Mouse (Mus musculus) hematopoietic stem cell, adult 5-6 weeks (primary cell): ENCODE data around the gene Gatad2b. TPM values are rescaled to one million over a fixed set of nuclear protein-coding genes. Genes with fewer than 3 reads are reported as not detected.
A peak's percentile ranks its signal among the peaks of the same experiment; 100 is the strongest.
"Not testable (repeated sequence)": the region's sequence is repeated elsewhere in the genome, so short reads cannot be mapped to it uniquely, and the experiment has no call there.

Source experiments
- ATAC-seq, 2 experiments: fragments of 125-278 bp in 1 of 2; replicated peaks in 1 of 2; 2 replicates each; pipeline ENCODE4 v1.8.0; 2016 to 2017; ENCODE audit warnings: inconsistent platforms in 2 of 2, mild to moderate bottlenecking in 2 of 2, moderate number of reproducible peaks in 2 of 2, low read depth in 1 of 2, moderate TSS enrichment in 1 of 2; ENCODE audit not compliant: low FRiP score in 2 of 2, poor library complexity in 2 of 2, severe bottlenecking in 2 of 2, insufficient read depth in 1 of 2, low TSS enrichment in 1 of 2
- total RNA-seq: library from RNA; stranded (forward); fragments of 172-1452, 232-1000 nt; gene quantifications from 2 replicates; pipeline ENCODE4 v1.2.3, GENCODE M21; 2017

Gatad2b gene
- total RNA-seq, result 33.5 and 34.1 TPM in 2 replicates

DNA sequence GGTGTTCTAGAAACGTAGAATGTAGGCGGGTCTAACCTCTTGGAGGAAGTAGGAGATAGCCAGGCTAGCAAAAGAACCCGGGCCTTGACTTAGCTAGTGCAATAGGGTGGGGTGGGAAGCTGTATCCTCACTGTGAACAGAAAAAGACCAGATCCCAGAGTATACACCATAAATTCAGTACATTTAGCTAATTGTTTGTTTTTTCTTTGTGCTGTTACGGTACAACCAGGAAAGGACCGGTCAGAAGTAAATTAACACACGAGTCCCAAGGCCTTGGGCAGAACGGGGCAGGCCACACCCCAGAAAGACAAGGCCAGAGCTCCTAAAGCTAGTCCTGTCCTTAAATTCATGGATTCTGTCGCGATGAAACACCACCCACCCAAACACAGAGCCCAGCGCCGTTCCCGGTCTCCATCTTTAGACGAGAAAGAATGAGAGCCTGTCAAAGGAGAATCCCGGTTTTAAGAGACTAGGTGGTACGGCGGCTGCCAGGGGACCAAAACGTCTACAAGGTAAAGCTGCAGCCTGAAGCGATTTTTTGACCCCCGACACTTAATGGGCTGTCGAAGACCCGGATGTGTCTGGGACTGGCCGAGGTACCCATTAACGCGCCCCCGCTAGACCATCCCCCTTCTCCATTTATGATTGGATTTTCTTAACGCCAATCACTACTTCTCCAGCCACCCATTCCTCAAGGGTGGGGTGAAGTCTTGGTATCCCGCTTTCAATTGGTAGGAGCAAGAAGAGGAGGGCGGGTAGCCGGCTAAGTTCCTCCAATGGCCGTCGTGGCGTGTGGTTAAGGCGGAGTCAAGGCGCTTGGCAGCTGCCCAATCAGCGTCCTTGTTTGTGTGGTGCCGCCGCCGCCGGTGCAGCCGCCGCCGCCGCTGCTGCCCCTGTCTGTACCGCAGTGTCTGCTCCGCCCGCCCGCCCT, at the start of gene Gatad2b:
Gene Gatad2b, plus strand, starts transcription at position 834 of the 931 bp plus-strand sequence.
- ATAC-seq, result peak; percentile 98 to 99

DNA sequence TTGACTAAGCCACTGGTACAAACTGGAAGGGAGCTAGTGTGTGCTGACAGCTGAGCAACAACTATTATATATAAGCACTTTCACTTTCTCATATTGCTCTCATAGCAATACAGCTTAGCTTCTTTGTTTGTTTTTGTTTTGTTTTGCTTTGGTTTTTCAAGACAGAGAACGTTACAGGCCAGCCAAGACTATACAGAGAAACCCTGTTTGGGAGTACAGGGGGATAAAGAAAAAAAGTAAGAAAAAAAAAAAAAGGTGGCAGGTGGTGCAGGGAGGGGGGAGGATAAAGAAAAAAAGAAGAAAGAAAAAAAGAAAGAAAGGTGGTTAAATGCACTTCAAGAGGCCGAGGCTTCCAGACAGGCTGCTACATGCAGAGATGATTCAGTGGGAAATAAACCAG, 47.6 kb upstream of the Gatad2b start:
- ATAC-seq, result no peak

DNA sequence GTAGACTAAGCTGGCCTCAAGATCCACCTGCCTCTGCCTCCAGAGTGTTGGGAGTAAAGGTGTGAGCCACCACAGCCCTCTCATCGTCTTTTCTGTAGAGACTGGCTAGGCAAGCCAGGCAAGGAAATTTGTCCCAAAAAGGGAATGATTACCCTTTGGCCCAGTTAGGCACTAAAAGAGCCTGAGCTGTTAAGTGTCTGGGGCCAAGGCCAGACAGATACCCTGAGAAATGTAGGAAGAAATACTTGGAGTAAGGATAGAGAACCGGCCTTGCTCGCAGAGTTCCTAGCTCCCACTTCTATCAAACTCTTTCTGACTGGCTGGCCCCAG, 45.4 kb upstream of the Gatad2b start:
- ATAC-seq, result no peak

DNA sequence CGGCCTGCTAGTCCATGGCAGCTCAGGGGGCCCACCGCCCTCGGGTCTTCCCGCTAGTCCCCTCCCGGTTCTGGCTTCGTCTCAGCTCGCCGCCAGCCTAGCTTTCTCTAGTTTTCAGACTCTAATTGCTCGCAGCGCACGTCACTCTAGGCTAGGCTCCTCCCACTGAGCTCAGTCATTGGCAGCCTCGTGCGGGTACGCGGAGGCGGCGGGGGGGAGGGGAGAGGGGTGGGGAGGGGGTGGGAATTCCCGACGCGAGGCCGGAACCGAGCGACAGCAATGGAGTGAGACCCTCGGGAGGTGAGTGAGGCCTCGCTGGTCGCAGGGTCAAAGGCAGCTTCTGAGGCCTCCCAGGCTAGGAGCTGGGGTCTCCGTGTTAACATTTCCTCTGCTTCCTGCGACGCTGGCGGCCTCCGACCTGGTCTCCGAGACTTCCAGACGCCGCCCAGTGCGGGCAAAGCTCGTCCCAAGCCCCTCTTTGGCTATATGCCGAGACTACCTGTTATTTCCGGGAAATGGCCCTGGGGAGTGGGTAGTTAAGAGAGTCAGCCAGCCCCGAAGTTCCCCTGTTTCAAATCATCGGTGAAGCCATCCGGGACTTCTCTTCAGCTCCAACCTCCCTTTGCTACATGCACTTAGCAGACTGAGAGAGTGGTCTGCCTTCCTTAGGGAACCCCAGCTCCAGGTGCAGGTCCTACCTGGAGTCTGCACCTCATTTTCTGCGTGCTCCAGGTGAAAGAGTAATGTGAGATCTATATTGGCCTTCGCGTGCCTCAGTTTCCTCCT, 44.8 kb upstream of the Gatad2b start, which contains the start of gene Slc39a1:
Gene Slc39a1, plus strand, starts transcription at position 213 of the 786 bp plus-strand sequence.
- peak; percentile 94 to 96 for ATAC-seq

DNA sequence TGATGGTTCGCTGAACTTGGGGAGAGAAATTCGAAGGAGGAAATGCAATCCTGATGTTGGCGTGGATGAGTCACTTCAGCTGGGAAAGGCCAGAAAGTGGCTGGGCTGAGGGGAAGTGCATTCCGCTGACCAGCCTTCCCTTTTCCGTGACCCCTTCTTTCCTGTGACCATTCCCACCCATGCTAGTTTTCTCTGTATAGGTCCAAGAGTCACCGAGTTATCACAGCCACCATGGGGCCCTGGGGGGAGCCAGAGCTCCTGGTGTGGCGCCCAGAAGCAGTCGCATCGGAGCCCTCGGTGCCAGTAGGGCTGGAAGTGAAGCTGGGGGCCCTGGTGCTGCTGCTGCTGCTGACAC, 44.3 kb upstream of the Gatad2b start:
- ATAC-seq, result no peak

DNA sequence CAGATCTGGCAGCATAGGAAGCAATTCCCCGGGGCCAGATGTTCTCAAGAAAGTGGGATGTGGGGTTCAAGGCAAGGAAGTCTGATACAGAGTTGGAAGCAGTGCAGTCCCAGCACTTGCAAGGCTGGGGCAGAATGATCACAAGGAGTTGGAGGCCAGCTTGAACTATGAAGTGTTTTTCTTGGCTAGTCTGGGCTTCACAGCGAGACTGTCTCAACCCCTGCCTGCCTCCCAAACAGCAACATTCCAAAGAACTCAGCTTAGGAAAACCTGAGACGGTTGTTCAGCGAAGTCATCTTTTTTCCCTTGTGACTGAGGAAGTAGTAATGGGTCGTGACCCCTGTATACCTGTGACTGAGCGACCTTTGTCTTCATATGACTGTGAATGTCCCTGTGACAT, 42.2 kb upstream of the Gatad2b start:
- ATAC-seq, result no peak

DNA sequence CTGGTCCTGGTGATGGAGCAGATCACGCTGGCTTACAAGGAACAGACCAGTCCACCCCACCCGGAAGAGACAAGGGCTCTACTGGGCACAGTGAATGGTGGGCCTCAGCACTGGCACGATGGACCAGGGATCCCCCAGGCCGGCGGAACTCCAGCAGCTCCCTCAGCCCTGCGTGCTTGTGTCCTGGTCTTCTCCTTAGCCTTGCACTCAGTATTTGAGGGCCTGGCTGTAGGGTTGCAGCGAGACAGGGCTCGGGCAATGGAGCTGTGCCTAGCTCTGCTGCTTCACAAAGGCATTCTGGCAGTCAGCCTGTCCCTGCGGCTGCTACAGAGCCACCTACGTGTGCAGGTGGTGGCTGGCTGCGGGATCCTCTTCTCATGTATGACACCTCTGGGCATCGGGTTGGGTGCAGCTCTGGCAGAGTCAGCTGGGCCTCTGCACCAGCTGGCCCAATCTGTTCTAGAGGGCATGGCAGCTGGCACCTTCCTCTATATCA, 41.2 kb upstream of the Gatad2b start:
- ATAC-seq, result not testable (repeated sequence)

DNA sequence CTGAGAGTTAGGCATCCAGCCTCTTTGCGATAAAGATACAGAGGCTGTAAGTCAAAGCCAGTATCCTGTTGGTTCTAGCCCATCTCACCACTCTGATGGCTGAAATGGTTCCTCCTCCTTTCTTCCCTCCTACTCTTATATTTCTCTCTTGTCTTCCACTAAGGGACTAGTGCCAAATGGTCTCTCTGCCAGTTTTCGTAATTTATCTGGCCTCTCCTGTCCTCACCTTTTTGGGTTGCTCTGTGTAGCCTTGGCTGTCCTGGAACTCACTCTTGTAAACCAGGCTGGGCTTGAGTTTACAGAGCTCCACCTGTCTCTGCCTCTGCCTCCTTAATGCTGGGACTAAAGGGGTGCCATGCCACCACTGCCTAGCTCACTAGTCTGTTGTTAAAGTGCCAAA, 40.3 kb upstream of the Gatad2b start:
- ATAC-seq, result not testable (repeated sequence)

DNA sequence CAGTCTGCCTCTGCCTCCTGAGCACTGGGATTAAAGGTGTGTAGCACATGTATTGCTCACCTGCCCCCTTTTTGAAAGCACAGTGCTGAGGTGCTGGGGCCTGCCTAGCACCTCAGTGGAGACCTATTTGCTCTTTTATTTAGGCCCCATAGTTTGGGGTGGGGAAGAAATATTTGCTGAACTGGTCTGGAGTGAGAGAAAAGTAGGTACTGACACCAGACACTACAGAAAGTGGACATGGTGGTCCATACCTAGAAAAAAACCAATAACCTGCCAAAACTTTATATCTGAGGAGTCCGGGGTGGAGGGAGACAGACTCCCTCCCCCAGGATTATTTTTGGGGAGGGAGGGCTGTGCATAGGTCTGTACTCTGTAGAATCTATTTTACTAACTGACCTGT, 39.8 kb upstream of the Gatad2b start:
- ATAC-seq, result not testable (repeated sequence)

DNA sequence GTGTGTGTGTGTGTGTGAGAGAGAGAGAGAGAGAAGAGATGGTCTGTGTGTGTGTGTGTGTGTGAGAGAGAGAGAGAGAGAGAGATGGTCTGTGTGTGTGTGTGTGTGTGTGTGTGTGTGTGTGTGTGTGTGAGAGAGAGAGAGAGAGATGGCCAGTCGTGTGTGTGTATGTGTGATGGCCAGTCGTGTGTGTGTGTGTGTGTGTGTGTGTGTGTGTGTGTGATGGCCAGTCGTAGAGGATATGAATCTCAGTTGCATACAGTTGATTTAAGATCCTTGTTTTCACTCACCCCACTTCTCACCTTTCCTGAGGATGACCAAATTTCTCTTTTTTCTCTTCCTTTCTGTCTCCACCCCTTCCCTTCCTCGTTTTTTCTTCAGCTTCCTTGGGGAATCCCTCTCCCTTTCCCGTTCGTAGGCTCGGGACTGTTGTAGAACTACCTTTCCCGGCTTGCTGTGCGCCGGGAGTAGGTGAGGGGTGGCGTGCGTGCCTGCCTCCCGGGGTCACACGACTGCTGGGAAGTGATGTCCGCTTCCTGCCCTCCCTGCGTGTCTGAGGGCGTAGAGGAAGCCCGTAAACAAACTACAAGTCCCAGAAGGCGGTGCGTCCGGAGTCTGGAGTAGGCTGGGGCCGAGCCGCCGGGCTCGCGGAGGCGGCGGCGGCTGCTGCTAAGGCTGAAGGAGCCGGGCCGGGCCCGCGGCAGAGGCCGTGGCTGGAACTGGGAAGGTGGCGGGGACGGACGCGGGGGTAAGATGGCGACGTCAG, 39.1 kb upstream of the Gatad2b start, which contains the start of gene Crtc2:
Gene Crtc2, plus strand, starts transcription at position 511 of the 766 bp plus-strand sequence.
- peak; percentile 96 to 97 for ATAC-seq

DNA sequence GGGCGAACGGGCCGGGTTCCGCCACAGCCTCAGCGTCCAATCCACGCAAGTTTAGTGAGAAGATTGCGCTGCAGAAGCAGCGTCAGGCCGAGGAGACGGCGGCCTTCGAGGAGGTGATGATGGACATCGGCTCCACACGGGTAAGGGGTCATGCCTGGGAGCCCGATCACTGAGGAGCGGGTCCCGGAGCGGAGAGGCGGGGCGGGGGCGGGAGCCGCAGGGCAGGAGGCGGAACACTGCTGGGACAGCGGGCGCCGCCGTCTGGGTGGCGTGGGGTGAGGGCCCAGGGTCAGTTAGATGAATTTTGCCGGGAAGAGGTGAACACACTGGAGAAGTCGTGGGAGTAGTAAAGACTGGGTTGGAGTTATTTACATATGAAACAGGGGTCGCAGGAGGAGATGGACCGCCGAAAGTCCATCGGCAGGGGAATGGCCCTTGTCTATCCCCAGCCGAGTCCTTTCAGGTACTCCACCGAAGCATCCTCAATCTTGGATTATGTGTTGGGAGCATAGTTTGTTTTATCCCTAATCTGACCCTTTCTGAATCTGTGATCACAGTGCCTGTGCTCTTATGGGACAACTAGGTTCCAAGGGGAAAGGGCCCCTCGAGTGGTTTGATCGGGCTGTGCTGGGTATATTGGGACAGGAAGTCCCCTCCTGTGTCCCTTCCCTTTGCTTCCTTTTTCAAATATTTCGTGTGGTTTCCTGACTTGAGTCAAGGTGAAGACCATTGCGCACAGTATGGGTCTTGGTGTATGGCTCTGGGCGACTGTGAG, 38.4 kb upstream of the Gatad2b start:
- peak in 1 of 2 experiments; percentile 46; a peak in 2 of 4 replicates for ATAC-seq

DNA sequence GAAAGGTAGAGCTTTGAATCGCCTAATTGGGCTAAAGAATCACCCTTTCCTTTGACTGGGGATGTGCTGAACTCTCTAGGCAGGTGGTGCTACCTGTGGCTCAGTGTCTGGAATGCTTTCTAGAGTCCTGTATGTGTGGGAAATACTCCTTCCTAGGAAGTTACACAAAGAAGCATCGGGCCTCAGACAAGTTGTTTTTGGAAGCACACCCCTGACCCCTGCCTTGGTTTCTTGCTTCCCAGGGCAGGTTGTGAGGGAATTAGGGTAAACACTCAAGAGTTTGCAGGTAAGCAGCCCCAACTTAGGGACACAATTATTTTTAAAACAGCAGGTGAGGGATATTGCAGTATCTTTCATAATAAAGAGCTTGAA, 37.8 kb upstream of the Gatad2b start:
- no peak for ATAC-seq

DNA sequence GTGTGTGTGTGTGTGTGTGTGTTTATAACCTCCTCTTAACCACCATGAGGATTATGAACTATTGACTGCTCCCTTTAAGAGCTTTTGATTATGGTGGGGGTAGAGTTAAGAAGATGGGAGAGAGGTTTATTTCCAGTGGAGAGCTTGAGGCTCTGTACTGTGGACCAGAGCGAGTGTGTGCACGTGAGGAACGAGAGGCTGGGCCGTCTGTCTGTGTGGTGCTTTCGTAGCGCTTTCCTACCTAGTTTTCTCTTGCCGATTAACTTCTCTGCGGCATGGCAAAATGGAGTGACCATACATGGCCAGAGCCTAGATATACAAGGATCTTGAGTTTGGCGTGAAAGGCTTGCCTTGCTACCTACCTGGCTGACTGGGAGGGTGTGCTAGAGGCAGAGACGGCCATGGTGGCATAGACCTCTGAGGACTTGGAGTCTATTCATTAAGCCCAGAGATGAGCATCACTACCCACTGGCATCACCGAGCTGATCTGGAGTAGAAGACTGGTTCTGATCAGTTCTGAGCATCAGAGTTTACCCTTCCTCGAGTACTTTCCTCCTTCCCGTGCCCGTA, 37.1 kb upstream of the Gatad2b start:
- no peak for ATAC-seq

DNA sequence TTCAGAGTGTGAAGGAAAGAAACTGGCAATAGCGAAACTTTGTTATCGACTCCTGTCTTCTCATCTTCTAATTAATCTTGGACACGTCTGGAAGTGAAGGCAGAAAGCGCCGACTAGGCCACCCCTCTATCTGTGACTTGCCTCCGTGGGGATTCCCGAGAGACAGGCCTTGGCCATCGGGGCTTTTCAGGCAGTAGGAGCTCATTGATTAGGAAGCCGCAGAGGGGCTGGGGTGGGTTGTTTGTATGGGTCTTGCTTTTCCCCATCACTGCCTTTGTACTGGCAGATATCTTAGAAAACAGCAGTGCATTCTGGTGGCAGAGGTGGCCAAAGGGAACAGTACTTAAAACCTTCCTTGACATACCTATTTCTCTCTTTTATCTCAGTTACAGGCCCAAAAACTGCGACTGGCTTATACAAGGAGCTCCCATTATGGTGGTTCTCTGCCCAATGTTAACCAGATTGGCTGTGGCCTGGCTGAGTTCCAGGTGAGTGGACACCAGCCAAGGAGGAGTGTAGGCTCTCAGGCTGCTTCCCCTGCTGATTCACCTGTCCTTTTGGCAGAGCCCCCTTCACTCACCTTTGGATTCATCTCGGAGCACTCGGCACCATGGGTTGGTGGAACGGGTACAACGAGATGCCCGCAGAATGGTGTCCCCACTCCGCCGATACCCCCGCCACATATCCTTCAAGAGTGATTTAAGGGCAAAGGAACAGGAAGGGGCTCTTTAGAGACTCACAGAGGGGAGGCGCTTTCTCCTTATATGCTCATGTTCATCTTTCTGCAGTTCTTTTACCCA, 36.0 kb upstream of the Gatad2b start:
- ATAC-seq, result no peak

DNA sequence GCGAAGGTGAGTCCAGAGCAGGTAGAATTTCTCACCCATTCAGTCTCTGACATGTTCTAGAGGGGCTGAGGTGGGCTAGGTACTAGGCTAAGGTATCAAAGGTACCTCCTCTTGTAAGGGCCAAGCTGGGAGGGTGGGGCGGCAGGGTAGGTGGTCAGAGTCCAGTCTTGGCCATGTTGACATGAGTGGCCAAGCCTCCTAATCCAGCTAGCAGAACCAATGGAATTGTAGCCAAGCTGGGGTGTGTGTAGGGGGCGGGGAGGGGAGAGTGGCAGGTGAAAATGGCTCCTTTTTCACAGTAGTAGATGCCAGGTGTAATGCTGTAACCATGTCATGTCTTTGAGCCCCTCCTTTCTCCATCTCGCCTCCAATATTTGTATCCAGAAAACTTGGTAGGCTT, 34.5 kb upstream of the Gatad2b start:
- no peak for ATAC-seq
